Mouse (Mus musculus) brain, embryonic 14.5 days (tissue): Measurements from ENCODE around the gene Zfp51.
"Not testable (repeated sequence)": the region's sequence is repeated elsewhere in the genome, so short reads cannot be mapped to it uniquely, and the experiment has no call there.

Experiments
- CTCF ChIP-seq: fragments of 200-500 bp; IDR thresholded peaks from 2 replicates; pipeline ENCODE4 v1.5.1; 2012; ENCODE audit warnings: inconsistent platforms, mild to moderate bottlenecking, moderate library complexity, borderline replicate concordance; ENCODE audit not compliant: insufficient read depth, insufficient read length; ENCODE audit errors: extremely low read depth
- POLR2A ChIP-seq: fragments of 200-500 bp; IDR thresholded peaks from 2 replicates; pipeline ENCODE4 v1.6.1; 2012; ENCODE audit warnings: mild to moderate bottlenecking, inconsistent platforms, borderline replicate concordance; ENCODE audit not compliant: poor library complexity, insufficient read depth, insufficient read length, severe bottlenecking; ENCODE audit errors: extremely low read depth

DNA sequence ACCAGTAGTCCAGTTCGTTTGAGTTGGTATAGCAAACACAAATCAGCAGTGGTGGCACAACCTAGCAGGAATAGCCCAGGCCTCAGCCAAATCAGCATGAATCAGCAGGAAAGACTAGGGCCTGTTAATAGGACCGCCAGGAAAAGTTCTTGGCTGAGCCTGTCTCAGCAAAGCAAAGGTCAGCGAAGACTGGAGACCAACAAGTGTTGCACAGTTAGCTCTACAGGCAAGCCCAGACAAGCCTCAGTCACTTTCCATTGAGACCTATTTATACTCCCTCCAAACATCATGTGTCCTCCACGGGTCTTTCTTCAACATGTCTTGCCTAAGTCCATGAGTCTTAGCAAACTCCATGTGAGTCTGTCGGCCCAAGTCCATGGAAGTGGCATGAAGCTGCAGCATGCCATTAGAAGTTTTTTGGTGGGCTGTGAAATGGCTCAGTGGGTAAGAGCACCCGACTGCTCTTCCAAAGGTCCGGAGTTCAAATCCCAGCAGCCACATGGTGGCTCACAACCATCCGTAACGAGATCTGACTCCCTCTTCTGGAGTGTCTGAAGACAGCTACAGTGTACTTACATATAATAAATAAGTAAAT, 11.3 kb upstream of the Zfp51 start:
- TF ChIP-seq CTCF, POLR2A: not testable (repeated sequence)
